Mouse (Mus musculus) forebrain, postnatal 0 days (tissue): ENCODE results near the gene Isy1. TPM values are rescaled to one million over a fixed set of nuclear protein-coding genes. Genes with fewer than 3 reads are reported as not detected.

ENCODE experiments used
- ATAC-seq: fragments of 200-750 bp; cut with Nextera tagmentation; 2 replicates; pipeline ENCODE4 v1.8.0; 2017; ENCODE audit warnings: mild to moderate bottlenecking, moderate library complexity
- DNase-seq: peaks from one replicate; pipeline ENCODE4 v3.0.0-alpha.2; 2015
- H3K27ac ChIP-seq: fragments of 300-500 bp; sonication (generic); 2 replicates; pipeline ENCODE4 v1.5.1; 2014; ENCODE audit warnings: low read depth, mild to moderate bottlenecking, antibody characterized with exemption, low read length, moderate library complexity, mixed read lengths
- H3K27me3 ChIP-seq: fragments of 300-500 bp; sonication (generic); 2 replicates; pipeline ENCODE4 v1.6.1; 2014; ENCODE audit warnings: mild to moderate bottlenecking, low read length, mixed read lengths; ENCODE audit not compliant: insufficient read depth
- H3K36me3 ChIP-seq: fragments of 300-500 bp; sonication (generic); 2 replicates; pipeline ENCODE4 v1.6.1; 2014; ENCODE audit warnings: mild to moderate bottlenecking, moderate library complexity; ENCODE audit not compliant: insufficient read depth
- H3K4me1 ChIP-seq: fragments of 300-500 bp; sonication (generic); 2 replicates; pipeline ENCODE4 v1.6.1; 2014; ENCODE audit warnings: antibody characterized with exemption; ENCODE audit not compliant: insufficient read depth
- H3K4me2 ChIP-seq: fragments of 300-500 bp; sonication (generic); 2 replicates; pipeline ENCODE4 v1.6.1; 2014; ENCODE audit warnings: low read depth, mild to moderate bottlenecking, moderate library complexity
- H3K4me3 ChIP-seq: fragments of 300-500 bp; sonication (generic); 2 replicates; pipeline ENCODE4 v1.5.1; 2014; ENCODE audit warnings: low read depth, low read length, mixed read lengths
- H3K9ac ChIP-seq: fragments of 300-500 bp; sonication (generic); 2 replicates; pipeline ENCODE4 v1.6.1; 2014; ENCODE audit warnings: mild to moderate bottlenecking
- H3K9me3 ChIP-seq: fragments of 300-500 bp; sonication (generic); 2 replicates; pipeline ENCODE4 v1.6.1; 2016; ENCODE audit warnings: low read length
- CTCF ChIP-seq: sonication (generic); IDR thresholded peaks from 2 replicates; pipeline ENCODE4 v1.5.1; 2016; ENCODE audit warnings: antibody characterized with exemption, control low read depth, low read depth
- WGBS: fragments of 180-500 bp; shearing (Covaris S2); extraction: QIAGEN DNeasy Blood & Tissue Kit; methylation state at CpG from one replicate; pipeline ENCODE4 v1.1.7; 2014; 5-methylcytosine and 5-hydroxymethylcytosine counted together
- polyA plus RNA-seq: library from polyadenylated mRNA; unstranded; fragments of >200 nt; fragmentation: Nextera tagmentation; extraction: Ambion mirVana; gene quantifications from 2 replicates; pipeline ENCODE4 v1.2.1, GENCODE M21; 2015
- total RNA-seq: library from RNA; depleted of rRNA; stranded (reverse); fragments of >200 nt; gene quantifications from 2 replicates; pipeline ENCODE4 v1.2.3, GENCODE M21; 2014

Gene Isy1
- total and polyA plus RNA-seq, 2 experiments from 2014 or later: 28.5 to 30.1 TPM

DNA sequence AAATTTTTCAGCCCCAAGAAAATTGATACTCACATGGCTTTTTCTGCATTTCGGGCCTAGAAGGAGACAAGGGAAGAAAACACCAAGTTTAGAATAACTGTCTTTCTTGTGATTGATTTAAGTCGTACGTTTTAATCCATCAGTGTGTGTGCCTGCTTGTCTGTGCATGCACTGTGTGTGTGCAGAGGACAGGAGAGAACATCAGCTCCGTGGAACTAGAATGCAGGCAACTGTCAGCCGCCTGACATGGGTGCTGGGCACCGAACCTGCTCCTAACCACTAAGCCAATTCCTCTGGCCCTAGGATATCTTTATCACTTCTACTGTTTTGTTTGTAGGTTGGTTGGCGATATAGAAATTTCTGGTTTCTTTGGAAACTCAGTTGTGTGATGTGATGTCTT lies 2.9 kb downstream of the Isy1 start, which contains the start of gene Gm45140:
TSS of gene Gm45140 (minus strand) at position 101 of the 400 bp plus-strand sequence.
- Histone ChIP-seq H3K27ac (no peak within 1 kb of the TSS), H3K36me3 (peaks cover 25% of the 10 kb centered on the region), H3K27me3 (no peaks in the 10 kb centered on the region), H3K9me3 (no peaks in the 10 kb centered on the region), H3K4me3 (no peak within 1 kb of the TSS), H3K4me1 (0 out of 2 replicates have a peak, but pooled peaks cover 3% of the 10 kb centered on the region), H3K9ac (no peak within 1 kb of the TSS), H3K4me2 (no peak within 1 kb of the TSS)
- no peak for DNase-seq
- WGBS: 96% methylated on average over 7 of the region's 7 CpGs
- TF ChIP-seq CTCF: no peak
- no peak for ATAC-seq

DNA sequence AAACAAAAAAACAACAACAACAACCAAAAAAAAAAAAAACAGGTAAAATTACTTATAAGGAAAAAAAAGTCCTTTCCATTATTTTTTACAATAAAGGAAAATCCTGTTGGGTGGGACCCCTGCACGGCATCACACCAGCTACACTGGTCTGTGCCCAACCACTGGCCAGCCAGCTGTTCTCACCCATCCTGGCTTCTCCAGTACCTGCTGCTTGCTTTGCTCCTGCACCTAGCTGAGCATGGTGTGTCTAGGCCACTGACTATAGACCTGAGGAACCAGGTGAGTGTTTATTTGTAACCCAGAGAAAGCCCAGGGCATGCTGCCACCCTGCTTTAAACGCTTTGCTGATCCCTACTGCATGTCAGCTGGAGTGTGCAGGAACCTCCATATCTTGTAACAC lies 18.2 kb downstream of the Isy1 start:
- TF ChIP-seq CTCF: no peak
- no peaks in the 10 kb centered on the region for H3K4me1 ChIP-seq
- peaks cover 81% of the 10 kb centered on the region for H3K36me3 ChIP-seq
- no peak overlapping the region for H3K27ac ChIP-seq
- no peaks in the 10 kb centered on the region for H3K27me3 ChIP-seq
- ATAC-seq (no peak), DNase-seq (no peak)
- H3K9ac ChIP-seq: no peak overlapping the region
- no peak overlapping the region for H3K4me2 ChIP-seq
- no peak overlapping the region for H3K4me3 ChIP-seq
- 98% methylated on average over 2 of the region's 2 CpGs for whole genome bisulfite sequencing
- H3K9me3 ChIP-seq: no peaks in the 10 kb centered on the region

DNA sequence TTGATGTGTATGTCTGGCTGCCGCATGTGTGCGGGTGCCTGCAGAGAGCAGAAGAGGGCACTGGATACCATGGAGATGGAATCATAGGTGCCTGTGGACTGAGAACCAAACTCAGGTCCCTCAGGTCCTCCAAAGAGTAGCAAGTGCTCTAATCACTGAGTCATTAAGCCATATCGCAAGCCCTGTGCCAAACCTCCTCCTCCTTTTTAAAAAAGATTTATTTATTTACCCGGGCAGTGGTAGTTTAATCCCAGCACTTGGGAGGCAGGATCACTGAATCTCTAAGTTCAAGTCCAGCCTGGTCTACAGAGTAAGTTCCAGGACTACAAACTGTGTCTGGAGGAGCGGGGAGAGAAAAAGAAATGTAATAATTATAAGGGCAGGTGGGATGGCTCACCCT lies 24.1 kb downstream of the Isy1 start:
- ATAC-seq (no peak), DNase-seq (no peak)
- no peak for TF ChIP-seq CTCF
- H3K4me3 ChIP-seq: no peak overlapping the region
- WGBS: 93% methylated on average over 5 of the region's 5 CpGs
- no peak overlapping the region for H3K4me2 ChIP-seq
- no peaks in the 10 kb centered on the region for H3K4me1 ChIP-seq
- H3K27ac ChIP-seq: no peak overlapping the region
- no peaks in the 10 kb centered on the region for H3K27me3 ChIP-seq
- H3K36me3 ChIP-seq: peaks cover 39% of the 10 kb centered on the region
- no peak overlapping the region for H3K9ac ChIP-seq
- no peaks in the 10 kb centered on the region for H3K9me3 ChIP-seq

DNA sequence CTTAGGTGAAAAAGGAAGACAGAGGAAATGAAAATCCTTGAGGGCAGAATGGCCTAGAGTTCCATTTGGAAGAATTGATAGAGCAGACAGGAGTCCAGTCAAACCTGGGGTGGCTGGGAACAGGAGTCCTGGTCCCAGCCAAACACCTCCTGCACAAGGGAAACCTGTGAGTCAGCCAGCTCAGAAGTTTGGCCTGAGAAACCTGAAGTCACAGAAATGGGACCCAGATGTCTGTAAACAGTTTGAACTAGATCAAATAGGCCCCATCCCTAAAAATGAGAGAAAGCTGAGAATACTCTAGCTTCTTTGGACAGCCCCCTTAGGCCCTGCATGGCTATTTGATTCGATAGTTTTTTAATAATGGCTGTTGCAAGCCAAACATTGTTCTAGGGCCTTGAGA lies 25.9 kb downstream of the Isy1 start:
- H3K27ac ChIP-seq: no peak overlapping the region
- H3K27me3 ChIP-seq: no peaks in the 10 kb centered on the region
- DNase-seq: no peak
- no peak for TF ChIP-seq CTCF
- no peaks in the 10 kb centered on the region for H3K9me3 ChIP-seq
- H3K4me1 ChIP-seq: no peaks in the 10 kb centered on the region
- 88% methylated on average over 1 of the region's 1 CpGs for WGBS
- 0 out of 2 replicates have a peak overlapping the region, but pooled peaks have one; percentile 93 for H3K4me2 ChIP-seq
- no peak overlapping the region for H3K4me3 ChIP-seq
- H3K9ac ChIP-seq: no peak overlapping the region
- peaks cover 25% of the 10 kb centered on the region for H3K36me3 ChIP-seq
- no peak for ATAC-seq

DNA sequence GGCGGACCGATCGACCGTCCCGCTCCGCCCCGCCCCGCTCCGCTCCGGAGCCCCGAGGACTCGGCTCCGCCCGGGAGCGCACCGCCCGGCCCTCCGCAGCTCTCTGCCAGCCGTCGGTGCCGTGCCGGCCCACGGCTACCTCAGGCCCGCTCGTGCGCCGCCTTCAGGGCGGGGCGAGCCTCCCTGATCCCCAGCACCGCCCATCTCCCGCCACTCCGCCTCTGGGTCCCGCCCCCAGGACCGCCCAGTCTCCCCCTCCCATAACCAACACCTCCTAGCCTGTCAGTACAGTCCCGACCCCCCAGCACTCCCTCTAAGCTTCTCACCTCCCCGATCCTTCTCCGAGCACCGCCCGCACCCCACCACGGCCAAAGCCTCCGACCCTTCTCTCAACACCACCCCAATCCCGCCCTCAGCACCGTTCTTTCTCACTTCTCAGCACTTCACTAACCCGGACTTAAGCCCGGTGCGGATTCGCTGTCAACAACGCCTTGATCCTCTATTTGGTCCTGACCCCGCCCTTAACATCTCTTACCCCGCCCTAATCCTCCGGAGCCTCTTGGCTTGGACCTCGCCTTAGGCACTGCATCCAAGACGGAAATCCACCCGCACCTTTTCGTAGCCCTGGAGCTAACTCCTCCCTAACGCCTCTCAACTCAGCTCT lies 26.8 kb downstream of the Isy1 start, which contains the start of gene Rab43:
TSS of gene Rab43 (minus strand) at position 490 of the 664 bp plus-strand sequence.
- Histone ChIP-seq H3K4me1 (no peaks in the 10 kb centered on the region), H3K4me2 (peak within 1 kb of the TSS; percentile 93), H3K9ac (peak within 1 kb of the TSS; percentile 79), H3K27ac (peak within 1 kb of the TSS; percentile 77), H3K36me3 (peaks cover 17% of the 10 kb centered on the region), H3K4me3 (peak within 1 kb of the TSS; percentile 84), H3K27me3 (no peaks in the 10 kb centered on the region), H3K9me3 (no peaks in the 10 kb centered on the region)
- DNase-seq: peak; percentile 86
- peak; percentile 98 for ATAC-seq
- peak; percentile 44 for TF ChIP-seq CTCF
- under 1% methylated on average over 49 of the region's 56 CpGs for WGBS

DNA sequence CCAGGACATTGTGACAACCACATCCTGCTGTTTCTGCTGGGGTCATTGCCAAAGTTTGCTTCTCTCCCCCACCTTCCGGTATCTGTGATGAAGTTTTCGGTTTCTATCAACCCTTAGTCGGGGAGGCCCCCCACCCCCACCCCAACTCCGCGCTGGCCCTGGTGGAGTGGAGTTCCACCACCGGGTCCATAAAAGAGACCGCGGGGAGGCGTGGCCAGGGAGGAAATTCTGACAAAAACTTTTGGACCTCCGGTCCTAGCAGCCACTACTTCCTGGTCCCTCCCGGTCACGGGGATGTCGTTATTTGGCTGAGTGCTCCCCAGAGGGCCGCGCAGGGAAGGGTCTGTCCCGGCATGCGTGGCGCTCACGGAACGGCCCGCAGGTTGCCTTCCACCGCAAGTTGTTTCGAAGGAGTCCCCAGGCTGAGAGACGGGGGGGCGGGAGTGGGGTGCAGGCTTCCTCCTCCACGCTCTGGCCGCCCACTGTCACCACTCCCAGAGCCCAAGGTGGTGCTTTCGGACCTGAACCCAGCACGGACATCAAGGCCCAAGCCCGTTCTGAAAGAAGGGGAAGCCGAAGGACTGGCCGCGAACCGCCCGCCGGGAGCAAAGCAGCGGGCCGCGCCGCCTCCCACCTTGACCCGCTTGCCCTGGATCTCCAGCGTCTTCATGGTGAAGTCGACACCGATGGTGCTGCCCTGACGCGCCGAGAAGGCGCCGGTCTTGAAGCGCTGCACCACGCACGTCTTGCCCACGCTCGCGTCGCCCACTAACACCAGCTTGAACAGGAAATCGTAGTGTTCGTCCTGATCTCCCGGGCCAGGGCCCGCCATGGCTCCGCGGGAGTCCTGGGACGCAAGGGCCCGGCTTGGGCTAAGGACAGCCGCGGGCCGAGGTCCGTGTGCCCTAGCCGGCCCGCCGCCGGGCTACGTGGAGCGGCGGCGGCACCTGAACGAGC lies 27.6 kb downstream of the Isy1 start:
- peak; percentile 56 for DNase-seq
- H3K4me1 ChIP-seq: no peaks in the 10 kb centered on the region
- peaks cover 14% of the 10 kb centered on the region for H3K36me3 ChIP-seq
- peak overlapping the region; percentile 77 for H3K27ac ChIP-seq
- peak overlapping the region; percentile 79 for H3K9ac ChIP-seq
- 2% methylated on average over 73 of the region's 77 CpGs for WGBS
- H3K9me3 ChIP-seq: no peaks in the 10 kb centered on the region
- H3K4me3 ChIP-seq: peak overlapping the region; percentile 84
- ATAC-seq: peak; percentile 72
- peak overlapping the region; percentile 93 for H3K4me2 ChIP-seq
- TF ChIP-seq CTCF: no peak
- H3K27me3 ChIP-seq: no peaks in the 10 kb centered on the region

DNA sequence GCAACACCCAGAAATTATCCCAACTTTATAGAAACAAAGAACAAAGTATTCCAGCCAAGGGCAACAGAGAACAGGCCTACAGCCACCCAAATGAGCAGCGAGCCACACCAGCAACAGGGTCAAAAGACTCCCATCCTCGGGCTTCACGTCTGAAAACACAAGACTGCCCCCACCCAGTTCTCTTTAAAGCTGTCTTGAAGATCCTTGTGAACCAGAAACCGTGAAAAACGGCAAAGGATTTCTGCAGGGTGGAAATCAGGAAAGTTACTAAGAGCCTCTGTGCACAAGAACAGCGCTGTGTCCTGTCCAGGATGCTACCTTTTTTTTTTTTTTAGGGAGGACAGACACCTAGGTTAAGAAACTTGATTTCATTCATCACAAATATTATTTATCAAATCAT lies 28.3 kb downstream of the Isy1 start:
- H3K4me2 ChIP-seq: peak overlapping the region; percentile 93
- H3K9me3 ChIP-seq: no peaks in the 10 kb centered on the region
- TF ChIP-seq CTCF: no peak
- DNase-seq: no peak
- H3K4me1 ChIP-seq: no peaks in the 10 kb centered on the region
- H3K36me3 ChIP-seq: peaks cover 9% of the 10 kb centered on the region
- H3K27me3 ChIP-seq: no peaks in the 10 kb centered on the region
- no peak for ATAC-seq
- WGBS: 42% methylated on average over 6 of the region's 6 CpGs
- H3K4me3 ChIP-seq: peak overlapping the region; percentile 84
- H3K9ac ChIP-seq: no peak overlapping the region
- no peak overlapping the region for H3K27ac ChIP-seq
